Mouse (Mus musculus): ENCODE measurements at regions not wholly inside any gene's neighbourhood (a gene's known extent, or its start where the extent isn't known, plus 50 kb on each side); places are given as distances from the start of the nearest gene placed in this dataset.

GRCm38 (mm10) chr9:104496220-104496619, 50.9 kb upstream of the Cpne4 start:
- DNase-seq (ENCODE audit: low read depth, low spot score), result no peak

- no peak for DNase-seq (ENCODE audit: low read depth, low spot score)
Observed at GRCm38 (mm10) chr9:104490696-104491095, 56.4 kb upstream of the Cpne4 start.

GRCm38 (mm10) chr9:104489383-104489782, 57.7 kb upstream of the Cpne4 start:
- DNase-seq (ENCODE audit: low read depth, low spot score), result no peak

- no peak for DNase-seq (ENCODE audit: low read depth, low spot score)
Observed at GRCm38 (mm10) chr9:104482440-104482839, 64.6 kb upstream of the Cpne4 start.

- DNase-seq (ENCODE audit: low read depth, low spot score), result no peak
Observed at GRCm38 (mm10) chr9:104480683-104481082, 66.4 kb upstream of the Cpne4 start.

- DNase-seq (ENCODE audit: low read depth, low spot score), result no peak
Observed at GRCm38 (mm10) chr9:104474831-104475230, 72.3 kb upstream of the Cpne4 start.

GRCm38 (mm10) chr9:104467238-104467637, 79.8 kb upstream of the Cpne4 start:
- DNase-seq (ENCODE audit: low read depth, low spot score), result no peak

- no peak for DNase-seq (ENCODE audit: low read depth, low spot score)
Observed at GRCm38 (mm10) chr9:104463701-104464100, 83.4 kb upstream of the Cpne4 start.

GRCm38 (mm10) chr9:104460133-104460532, 87.0 kb upstream of the Cpne4 start:
- DNase-seq (ENCODE audit: low read depth, low spot score), result no peak

- no peak for DNase-seq (ENCODE audit: low read depth, low spot score)
Observed at GRCm38 (mm10) chr9:104457635-104458034, 89.5 kb upstream of the Cpne4 start.

- no peak for DNase-seq (ENCODE audit: low read depth, low spot score)
Observed at GRCm38 (mm10) chr9:104448577-104449165, 98.4 kb upstream of the Cpne4 start.

- peak; percentile 2 for DNase-seq (ENCODE audit: low read depth, low spot score)
Observed at GRCm38 (mm10) chr9:104444906-104445305, 102.2 kb upstream of the Cpne4 start.

- no peak for DNase-seq (ENCODE audit: low read depth, low spot score)
Observed at GRCm38 (mm10) chr9:104443236-104443635, 103.8 kb upstream of the Cpne4 start.

GRCm38 (mm10) chr9:104413021-104413420, 75.5 kb upstream of the Acpp start:
- DNase-seq (ENCODE audit: low read depth, low spot score), result no peak

- DNase-seq (ENCODE audit: low read depth, low spot score), result peak; percentile 61
Observed at GRCm38 (mm10) chr9:104410211-104410610, 72.7 kb upstream of the Acpp start.

GRCm38 (mm10) chr9:104409381-104409780, 71.8 kb upstream of the Acpp start:
- DNase-seq (ENCODE audit: low read depth, low spot score), result no peak

GRCm38 (mm10) chr9:104408571-104409294, 71.2 kb upstream of the Acpp start:
- no peak for DNase-seq (ENCODE audit: low read depth, low spot score)

GRCm38 (mm10) chr9:104407559-104408376, 70.2 kb upstream of the Acpp start:
- DNase-seq (ENCODE audit: low read depth, low spot score), result no peak

GRCm38 (mm10) chr9:104407011-104407410, 69.5 kb upstream of the Acpp start:
- no peak for DNase-seq (ENCODE audit: low read depth, low spot score)

- DNase-seq (ENCODE audit: low read depth, low spot score), result no peak
Observed at GRCm38 (mm10) chr9:104406491-104406890, 68.9 kb upstream of the Acpp start.

GRCm38 (mm10) chr9:104403863-104404262, 66.3 kb upstream of the Acpp start:
- DNase-seq (ENCODE audit: low read depth, low spot score), result no peak

GRCm38 (mm10) chr9:104401673-104402072, 64.1 kb upstream of the Acpp start:
- no peak for DNase-seq (ENCODE audit: low read depth, low spot score)

- DNase-seq (ENCODE audit: low read depth, low spot score), result no peak
Observed at GRCm38 (mm10) chr9:104399927-104400326, 62.4 kb upstream of the Acpp start.

Data from retina, postnatal 7 days (tissue).